Mouse (Mus musculus) C2C12 (cell line): ENCODE measurements around the gene Tmem126b.

Source experiments
- CTCF ChIP-seq: IDR thresholded peaks from one replicate; pipeline ENCODE4 v1.5.1; 2011; ENCODE audit not compliant: control insufficient read depth, insufficient read depth, insufficient read length
- MAX ChIP-seq: IDR thresholded peaks from one replicate; pipeline ENCODE4 v1.6.1; 2011; ENCODE audit warnings: mild to moderate bottlenecking, control low read depth
- MYOD1 ChIP-seq: IDR thresholded peaks from one replicate; pipeline ENCODE4 v1.6.1; 2011; ENCODE audit warnings: low read depth; ENCODE audit not compliant: control insufficient read depth, insufficient read length
- MYOG ChIP-seq: IDR thresholded peaks from one replicate; pipeline ENCODE4 v1.6.1; 2011; ENCODE audit not compliant: control insufficient read depth, insufficient read length; ENCODE audit errors: extremely low read depth
- USF1 ChIP-seq: IDR thresholded peaks from one replicate; pipeline ENCODE4 v1.6.1; 2011; ENCODE audit warnings: low read depth, mild to moderate bottlenecking, control low read depth, moderate library complexity

DNA sequence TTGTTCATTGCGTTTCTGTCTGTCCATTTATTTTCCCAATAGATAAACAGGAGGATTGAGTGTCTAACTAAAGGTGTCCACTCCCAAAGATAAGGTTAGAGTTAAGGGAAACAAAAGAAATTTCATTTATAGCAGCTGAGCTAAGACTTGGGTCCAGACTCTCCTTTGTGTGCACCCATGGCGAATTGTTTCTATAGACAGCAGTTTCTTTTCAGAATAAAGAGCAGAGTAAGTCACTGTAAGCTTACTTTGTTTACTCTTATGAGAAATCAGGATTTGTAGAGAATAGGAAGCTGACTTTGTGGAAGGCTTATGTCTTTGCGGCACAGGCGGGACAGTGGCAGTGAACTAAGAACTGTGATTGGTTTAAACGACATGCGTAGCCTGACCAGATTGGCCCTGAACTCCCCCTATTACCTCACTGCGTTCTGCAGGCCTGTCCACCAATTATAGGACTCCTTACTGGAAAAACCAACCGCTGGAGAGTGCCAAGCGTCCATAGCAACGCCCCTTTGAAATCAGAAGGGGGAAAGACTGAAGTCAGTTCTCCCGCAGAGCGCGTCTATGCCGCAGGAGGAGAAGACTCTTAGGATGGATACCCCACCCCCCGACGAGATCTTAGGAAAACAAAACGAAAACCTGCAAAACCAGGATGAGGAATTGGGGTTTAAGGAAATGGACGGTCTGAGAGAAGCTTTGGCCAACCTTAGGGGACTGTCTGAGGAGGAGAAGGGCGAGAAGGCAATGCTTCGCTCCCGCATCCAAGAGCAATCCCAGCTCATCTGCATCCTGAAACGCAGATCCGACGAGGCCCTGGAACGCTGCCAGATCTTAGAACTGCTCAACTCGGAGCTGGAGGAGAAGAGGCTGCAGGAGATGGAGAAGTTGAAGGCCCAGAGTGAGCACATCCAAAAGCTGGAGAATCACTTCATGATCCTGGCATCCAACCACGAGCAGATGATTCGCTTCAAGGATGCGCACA lies 49.5 kb downstream of the Tmem126b start, which contains the start of gene Ccdc89:
- no peak for TF ChIP-seq CTCF
- TF ChIP-seq MYOG = no peak
- TF ChIP-seq USF1 = no peak
- TF ChIP-seq MAX = no peak
- TF ChIP-seq MYOD1 = no peak
